Mouse (Mus musculus) lung, postnatal 0 days (tissue): Measurements from ENCODE around the gene Uqcc3. TPM values are rescaled to one million over a fixed set of nuclear protein-coding genes. Genes with fewer than 3 reads are reported as not detected.

Experiments
- ATAC-seq: fragments of 200-750 bp; cut with Nextera tagmentation; 2 replicates; pipeline ENCODE4 v1.8.0; 2017; ENCODE audit warnings: moderate library complexity
- DNase-seq: peaks from one replicate; pipeline ENCODE4 v3.0.0-alpha.2; 2016; ENCODE audit warnings: low spot score
- H3K27ac ChIP-seq: fragments of 300-500 bp; sonication (generic); 2 replicates; pipeline ENCODE4 v1.5.1; 2014; ENCODE audit warnings: antibody characterized with exemption, mild to moderate bottlenecking, low read length, mixed read lengths
- H3K27me3 ChIP-seq: fragments of 300-500 bp; sonication (generic); replicated peaks from 2 replicates; pipeline ENCODE4 v1.6.1; 2014; ENCODE audit warnings: low read length, mixed read lengths; ENCODE audit not compliant: insufficient read depth
- H3K36me3 ChIP-seq: fragments of 300-500 bp; sonication (generic); 2 replicates; pipeline ENCODE4 v1.6.1; 2014; ENCODE audit warnings: low read length, mixed read lengths; ENCODE audit not compliant: insufficient read depth
- H3K4me1 ChIP-seq: fragments of 300-500 bp; sonication (generic); 2 replicates; pipeline ENCODE4 v1.6.1; 2014; ENCODE audit warnings: antibody characterized with exemption, low read depth, low read length, mixed read lengths; ENCODE audit not compliant: insufficient read depth
- H3K4me2 ChIP-seq: fragments of 300-500 bp; sonication (generic); replicated peaks from 2 replicates; pipeline ENCODE4 v1.6.1; 2014; ENCODE audit warnings: low read depth, mild to moderate bottlenecking, low read length, moderate library complexity, mixed read lengths
- H3K4me3 ChIP-seq: fragments of 300-500 bp; sonication (generic); 2 replicates; pipeline ENCODE4 v1.5.1; 2014; ENCODE audit warnings: low read depth, low read length
- H3K9ac ChIP-seq: fragments of 300-500 bp; sonication (generic); replicated peaks from 2 replicates; pipeline ENCODE4 v1.6.1; 2014; ENCODE audit warnings: low read depth, mild to moderate bottlenecking
- H3K9me3 ChIP-seq: fragments of 300-500 bp; sonication (generic); 2 replicates; pipeline ENCODE4 v1.6.1; 2016; ENCODE audit warnings: low read length, mixed read lengths
- CTCF ChIP-seq: IDR thresholded peaks from 2 replicates; pipeline ENCODE4 v1.5.1; 2016; ENCODE audit warnings: antibody characterized with exemption, mild to moderate bottlenecking
- EP300 ChIP-seq: IDR thresholded peaks from 2 replicates; pipeline ENCODE4 v1.6.1; 2016; ENCODE audit warnings: antibody characterized with exemption, mild to moderate bottlenecking, control low read depth
- WGBS: fragments of 180-500 bp; shearing (Covaris S2); extraction: QIAGEN DNeasy Blood & Tissue Kit; methylation state at CpG from one replicate; pipeline ENCODE4 v1.1.7; 2014; 5-methylcytosine and 5-hydroxymethylcytosine counted together
- polyA plus RNA-seq: library from polyadenylated mRNA; unstranded; fragments of >200 nt; fragmentation: Nextera tagmentation; extraction: Ambion mirVana; gene quantifications from 2 replicates; pipeline ENCODE4 v1.2.1, GENCODE M21; 2015

The Uqcc3 gene
- polyA plus RNA-seq, 1 experiment from 2014 or later = 84.3 TPM

DNA sequence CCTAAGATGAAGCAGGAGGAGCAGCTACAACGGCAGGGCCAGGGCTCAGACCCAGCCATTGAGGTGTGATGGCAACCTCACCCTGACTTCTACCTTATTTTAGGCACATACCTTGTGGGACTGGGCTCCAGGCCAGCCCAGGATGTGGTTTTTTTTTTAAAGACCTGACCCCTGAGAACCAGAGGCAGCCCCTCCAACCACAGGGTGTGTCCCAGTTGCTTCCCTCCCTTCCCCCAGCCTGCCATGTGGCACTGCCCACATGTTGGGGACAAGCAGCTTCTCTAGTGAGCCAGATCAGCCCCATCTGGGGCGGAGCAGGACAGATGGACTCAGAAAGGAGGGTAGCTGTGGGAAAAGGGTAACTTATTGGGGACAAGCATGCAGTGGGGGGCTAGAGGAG lies 46.0 kb upstream of the Uqcc3 start:
- ATAC-seq (no peak), DNase-seq (no peak)
- Histone ChIP-seq H3K9me3 (no peaks in the 10 kb centered on the region), H3K36me3 (peaks cover 4% of the 10 kb centered on the region; the same call in 1 of the 2 replicates), H3K27ac (no peak overlapping the region), H3K4me3 (no peak overlapping the region), H3K27me3 (no peaks in the 10 kb centered on the region), H3K4me1 (peaks cover 7% of the 10 kb centered on the region), H3K4me2 (no peak overlapping the region), H3K9ac (no peak overlapping the region)
- WGBS = 91% methylated on average over 2 of the region's 2 CpGs
- TF ChIP-seq CTCF (no peak), EP300 (no peak)

- H3K27me3 ChIP-seq = no peaks in the 10 kb centered on the region
- peaks cover 4% of the 10 kb centered on the region; the same call in 1 of the 2 replicates for H3K36me3 ChIP-seq
- TF ChIP-seq EP300 (no peak), CTCF (no peak)
- WGBS = 71% methylated on average over 9 of the region's 9 CpGs
- no peak for ATAC-seq
- no peak overlapping the region for H3K4me3 ChIP-seq
- no peak overlapping the region; the same call in 1 of the 2 replicates for H3K4me2 ChIP-seq
- peaks cover 7% of the 10 kb centered on the region; the same call in 1 of the 2 replicates for H3K4me1 ChIP-seq
- H3K27ac ChIP-seq = no peak overlapping the region
- H3K9me3 ChIP-seq = no peaks in the 10 kb centered on the region
- no peak for DNase-seq
- no peak overlapping the region for H3K9ac ChIP-seq
These were observed 41.0 kb upstream of the Uqcc3 start for GRCm38 (mm10) chr19:8921741-8922140.

GRCm38 (mm10) chr19:8920836-8921291 lies 40.1 kb upstream of the Uqcc3 start:
- Histone ChIP-seq H3K27me3 (no peaks in the 10 kb centered on the region), H3K36me3 (peaks cover 8% of the 10 kb centered on the region), H3K27ac (peak overlapping the region; percentile 91), H3K4me3 (peak overlapping the region; percentile 74), H3K9me3 (no peaks in the 10 kb centered on the region), H3K4me2 (peak overlapping the region; percentile 66), H3K4me1 (peaks cover 7% of the 10 kb centered on the region; the same call in 1 of the 2 replicates), H3K9ac (peak overlapping the region; percentile 77)
- WGBS = under 1% methylated on average over 6 of the region's 6 CpGs
- no peak for TF ChIP-seq EP300
- TF ChIP-seq CTCF = no peak
- peak; percentile 86 for DNase-seq
- no peak for ATAC-seq

- peak; percentile 97 for DNase-seq
- H3K36me3 ChIP-seq = peaks cover 14% of the 10 kb centered on the region; the same call in 1 of the 2 replicates
- peak; percentile 99 for ATAC-seq
These were observed 39.5 kb upstream of the Uqcc3 start, which contains the start of gene B3gat3 for GRCm38 (mm10) chr19:8920073-8920736. Gene B3gat3 (plus strand): TSS chr19:8920374.

GRCm38 (mm10) chr19:8919684-8920072 lies 39.0 kb upstream of the Uqcc3 start:
- peaks cover 7% of the 10 kb centered on the region; the same call in 1 of the 2 replicates for H3K4me1 ChIP-seq
- peak overlapping the region; percentile 66; the same call in 1 of the 2 replicates for H3K4me2 ChIP-seq
- H3K9me3 ChIP-seq = no peaks in the 10 kb centered on the region
- no peak for DNase-seq
- peak overlapping the region; percentile 91 for H3K27ac ChIP-seq
- no peak overlapping the region for H3K9ac ChIP-seq
- WGBS = 76% methylated on average over 6 of the region's 6 CpGs
- TF ChIP-seq EP300 (no peak), CTCF (no peak)
- H3K27me3 ChIP-seq = no peaks in the 10 kb centered on the region
- ATAC-seq = no peak
- peaks cover 19% of the 10 kb centered on the region for H3K36me3 ChIP-seq
- no peak overlapping the region for H3K4me3 ChIP-seq

More at GRCm38 (mm10) chr19:8920073-8920736, 39.5 kb upstream of the Uqcc3 start, which contains the start of gene B3gat3:
- H3K9me3 ChIP-seq = no peaks in the 10 kb centered on the region
- 4% methylated on average over 40 of the region's 50 CpGs for WGBS
- peaks cover 7% of the 10 kb centered on the region; the same call in 1 of the 2 replicates for H3K4me1 ChIP-seq
- H3K4me2 ChIP-seq = peak within 1 kb of the TSS; percentile 66
- H3K27ac ChIP-seq = peak within 1 kb of the TSS; percentile 91
- H3K9ac ChIP-seq = peak within 1 kb of the TSS; percentile 77
- peak within 1 kb of the TSS; percentile 74 for H3K4me3 ChIP-seq
- no peaks in the 10 kb centered on the region for H3K27me3 ChIP-seq
- TF ChIP-seq CTCF (no peak), EP300 (no peak)

DNA sequence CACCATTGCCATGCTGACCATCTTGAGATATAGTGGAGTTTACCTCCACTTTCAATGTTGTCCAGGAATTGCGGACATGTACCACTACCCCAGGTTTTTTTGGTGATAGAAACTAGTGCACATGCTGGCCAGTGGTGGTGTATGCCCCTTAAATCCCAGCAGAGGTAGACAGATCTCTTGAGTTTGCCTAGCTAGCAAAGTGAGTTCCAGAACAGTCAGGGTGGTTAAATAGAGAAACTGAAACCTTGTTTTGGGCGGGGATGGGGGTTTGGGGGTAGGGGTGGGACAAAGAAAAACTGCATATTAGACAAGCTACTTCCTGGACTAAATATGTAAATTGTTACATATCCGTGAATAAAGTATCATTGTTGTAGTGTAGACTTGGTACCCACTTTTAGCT lies 38.3 kb upstream of the Uqcc3 start:
- Histone ChIP-seq H3K4me3 (no peak overlapping the region), H3K36me3 (peaks cover 25% of the 10 kb centered on the region), H3K9me3 (no peaks in the 10 kb centered on the region), H3K9ac (no peak overlapping the region), H3K4me1 (peaks cover 7% of the 10 kb centered on the region; the same call in 1 of the 2 replicates), H3K4me2 (no peak overlapping the region), H3K27me3 (no peaks in the 10 kb centered on the region), H3K27ac (no peak overlapping the region)
- ATAC-seq (no peak), DNase-seq (no peak)
- no peak for TF ChIP-seq EP300
- no peak for TF ChIP-seq CTCF
- WGBS = 91% methylated on average over 3 of the region's 3 CpGs
